Mouse (Mus musculus) adrenal gland, adult (tissue): ENCODE measurements at regions not wholly inside any gene's neighbourhood (a gene's known extent, or its start where the extent isn't known, plus 50 kb on each side); places are given as distances from the start of the nearest gene placed in this dataset.

ENCODE experiments used
- DNase-seq, 2 experiments: peaks; one replicate each; pipeline ENCODE4 v3.0.0; 2022 to 2023; ENCODE audit warnings: low spot score in 1 of 2; ENCODE audit not compliant: inconsistent age in 2 of 2

DNA sequence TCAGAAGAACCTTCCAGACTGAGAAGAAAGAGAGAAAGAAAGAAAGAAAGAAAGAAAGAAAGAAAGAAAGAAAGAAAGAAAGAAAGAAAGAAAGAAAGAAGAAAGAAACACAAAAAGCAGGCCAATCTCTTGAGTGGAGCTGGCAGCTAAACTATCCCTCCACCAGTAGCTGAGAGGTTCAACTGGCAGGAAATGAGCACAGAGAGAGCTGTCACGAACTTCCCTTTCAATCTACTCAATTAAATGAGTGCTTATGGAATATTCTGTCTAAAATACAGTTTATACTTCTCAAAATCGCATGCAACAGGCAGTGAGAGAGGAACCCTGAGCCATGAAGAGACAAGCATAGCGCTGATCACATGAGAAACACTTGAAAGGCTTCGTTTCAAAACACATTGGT, 168.5 kb upstream of the Klf3 start:
- DNase-seq: no peak

DNA sequence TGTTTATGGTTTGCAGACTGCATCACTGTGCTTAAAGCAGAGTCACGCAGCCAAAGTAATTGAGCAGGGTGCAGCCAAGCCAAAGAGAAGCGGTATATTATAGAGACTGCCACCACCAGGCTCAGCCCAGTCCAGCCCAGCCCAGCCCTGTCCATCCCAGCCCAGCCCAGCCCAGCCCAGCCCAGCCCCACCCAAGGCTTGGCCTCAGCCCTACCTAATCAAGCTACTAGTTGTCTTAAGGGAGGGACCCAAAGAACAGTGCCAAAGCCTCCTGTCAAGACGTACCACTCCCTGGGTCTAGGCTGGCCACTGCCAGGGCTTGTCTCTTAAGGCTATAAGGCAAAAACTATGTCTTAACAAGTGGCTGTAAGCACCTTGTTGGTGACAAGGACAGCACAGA, 166.9 kb upstream of the Klf3 start:
- DNase-seq: no peak

GRCm38 (mm10) chr5:64643584-64643983, 159.6 kb upstream of the Klf3 start:
- DNase-seq: no peak

DNA sequence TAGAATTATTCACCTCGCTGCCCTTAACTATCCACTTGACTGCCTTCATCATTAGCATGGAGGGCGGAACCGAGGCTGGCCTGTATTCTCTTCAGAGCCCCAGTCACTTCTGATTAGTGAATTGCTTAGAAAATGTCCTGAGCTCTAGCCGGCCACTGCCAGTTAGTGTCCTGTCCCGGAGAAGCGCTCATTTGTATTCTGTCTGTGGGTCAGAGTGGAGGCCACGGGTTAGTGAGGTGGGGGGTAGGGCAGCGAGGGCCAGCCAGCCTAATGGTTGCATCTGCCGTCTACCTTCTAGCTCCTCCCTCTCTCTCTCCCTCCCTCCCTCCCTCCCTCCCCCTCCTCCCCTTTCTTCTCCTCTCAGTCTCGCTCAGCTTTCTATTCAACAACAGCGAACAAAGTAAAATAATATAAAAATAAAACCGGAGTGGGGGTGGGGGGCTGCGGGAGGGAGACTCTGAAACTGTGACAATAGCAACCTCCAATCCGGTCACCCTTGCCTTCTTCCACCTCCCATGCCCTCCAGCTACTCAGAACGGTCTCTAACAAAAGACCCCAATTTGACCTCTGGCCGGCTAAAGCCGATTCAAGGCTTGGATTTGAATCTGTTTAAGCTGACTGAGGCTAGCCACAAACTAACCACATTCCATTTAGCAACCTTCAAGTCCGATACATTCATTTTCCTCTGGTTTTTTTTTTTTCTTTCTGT, 155.6 kb upstream of the Klf3 start:
- peak; percentile 62 to 79 for DNase-seq

- peak in 1 of 2 experiments; percentile 46 for DNase-seq
Observed at GRCm38 (mm10) chr5:64648492-64648891, 154.7 kb upstream of the Klf3 start.

GRCm38 (mm10) chr5:64651407-64651806, 151.8 kb upstream of the Klf3 start:
- DNase-seq: peak; percentile 82 to 88

GRCm38 (mm10) chr5:64653764-64654163, 149.4 kb upstream of the Klf3 start:
- no peak for DNase-seq

- DNase-seq: no peak
Observed at GRCm38 (mm10) chr5:64655286-64655685, 147.9 kb upstream of the Klf3 start.

- no peak for DNase-seq
Observed at GRCm38 (mm10) chr5:64661959-64662358, 141.2 kb upstream of the Klf3 start.

GRCm38 (mm10) chr5:64662476-64662875, 140.7 kb upstream of the Klf3 start:
- no peak for DNase-seq

GRCm38 (mm10) chr5:64663766-64664165, 139.4 kb upstream of the Klf3 start:
- no peak for DNase-seq

GRCm38 (mm10) chr5:64665064-64665463, 138.1 kb upstream of the Klf3 start:
- no peak for DNase-seq

DNA sequence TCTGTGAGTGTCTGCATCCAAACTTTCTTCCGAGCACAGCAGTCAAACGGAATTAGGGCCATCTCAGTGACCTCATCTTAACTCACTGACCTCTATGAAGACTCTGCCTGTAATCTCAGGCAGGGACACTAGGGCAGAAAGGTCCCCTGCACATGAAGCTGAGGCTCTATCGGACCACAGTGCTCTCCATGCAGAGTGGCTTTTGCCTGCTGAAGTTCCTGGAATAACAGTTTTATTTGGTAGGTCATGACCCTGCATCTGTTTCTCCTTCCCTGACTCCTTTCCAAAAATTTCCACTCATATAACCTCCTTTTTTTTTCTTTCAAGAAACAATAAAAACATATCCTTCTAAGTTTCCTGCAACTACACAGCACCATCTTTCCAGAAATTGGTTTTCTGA, 136.9 kb upstream of the Klf3 start:
- no peak for DNase-seq

GRCm38 (mm10) chr5:64667053-64667452, 136.1 kb upstream of the Klf3 start:
- no peak for DNase-seq

GRCm38 (mm10) chr5:64673861-64674260, 129.3 kb upstream of the Klf3 start:
- no peak for DNase-seq

GRCm38 (mm10) chr5:64676214-64676945, 126.8 kb upstream of the Klf3 start:
- DNase-seq: no peak

DNA sequence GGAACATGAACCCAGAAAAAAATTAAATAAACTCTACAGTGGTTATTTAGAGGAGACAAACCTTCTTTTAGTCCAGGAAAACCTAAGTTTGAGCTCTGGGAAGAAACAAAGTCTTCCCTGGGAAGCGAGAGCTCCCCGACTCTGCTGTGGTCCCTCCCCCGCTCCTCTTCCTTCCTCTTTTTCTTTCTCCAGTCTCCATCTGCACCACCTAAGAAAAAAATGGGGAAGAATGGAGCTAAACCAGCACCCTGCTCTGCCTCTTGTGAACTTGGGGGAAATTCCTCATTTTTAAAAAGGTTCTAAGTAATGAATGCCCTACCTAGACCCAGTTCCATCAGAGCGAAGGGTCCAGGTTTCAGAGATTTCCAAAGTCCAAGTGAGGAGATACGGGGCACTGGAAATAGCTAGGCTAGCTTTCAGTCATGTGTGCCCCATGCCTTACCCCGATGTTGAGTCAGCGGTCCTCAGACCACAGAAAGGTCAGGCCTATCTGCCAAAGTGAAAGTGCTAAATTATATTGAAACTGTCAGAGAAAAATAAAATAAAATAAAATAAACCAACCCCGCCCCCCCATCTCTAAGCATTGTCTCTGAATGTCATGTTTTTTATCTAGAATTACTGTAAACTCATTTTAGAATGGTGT, 126.1 kb upstream of the Klf3 start:
- DNase-seq: peak in 1 of 2 experiments; percentile 24

- no peak for DNase-seq
Observed at GRCm38 (mm10) chr5:64678706-64679105, 124.5 kb upstream of the Klf3 start.

DNA sequence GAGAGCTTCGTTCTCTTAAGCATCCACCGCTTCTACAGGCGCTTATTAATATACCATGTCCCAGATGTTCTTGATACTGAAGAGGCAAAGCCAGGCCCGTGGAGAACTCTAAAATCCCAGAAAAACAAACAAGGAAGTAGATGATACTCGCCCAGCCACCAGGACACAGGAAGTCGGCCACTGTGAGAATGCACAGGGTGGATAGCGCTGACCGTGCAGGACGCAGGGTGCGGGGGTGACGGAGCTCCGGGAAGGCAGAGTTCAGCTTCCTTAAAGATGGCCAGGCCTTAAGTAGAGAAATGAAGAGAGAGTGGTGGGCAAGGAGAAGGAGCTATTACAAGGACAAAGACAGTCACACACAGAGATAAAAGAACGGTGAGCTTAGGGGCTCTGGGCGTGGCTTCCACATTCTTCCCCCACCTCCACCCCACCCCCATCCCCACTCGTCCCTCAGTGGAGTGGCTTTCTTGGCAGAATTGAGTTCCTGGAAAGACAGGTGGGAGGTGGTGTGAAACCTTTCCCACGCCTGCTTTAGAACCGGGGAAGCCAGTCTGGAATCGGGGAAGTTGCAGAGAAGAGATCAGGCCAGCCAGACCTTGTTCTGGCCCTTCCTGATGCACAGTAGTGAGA, 123.1 kb upstream of the Klf3 start:
- peak; percentile 28 to 46 for DNase-seq

- DNase-seq: no peak
Observed at GRCm38 (mm10) chr5:64681161-64681560, 122.0 kb upstream of the Klf3 start.

DNA sequence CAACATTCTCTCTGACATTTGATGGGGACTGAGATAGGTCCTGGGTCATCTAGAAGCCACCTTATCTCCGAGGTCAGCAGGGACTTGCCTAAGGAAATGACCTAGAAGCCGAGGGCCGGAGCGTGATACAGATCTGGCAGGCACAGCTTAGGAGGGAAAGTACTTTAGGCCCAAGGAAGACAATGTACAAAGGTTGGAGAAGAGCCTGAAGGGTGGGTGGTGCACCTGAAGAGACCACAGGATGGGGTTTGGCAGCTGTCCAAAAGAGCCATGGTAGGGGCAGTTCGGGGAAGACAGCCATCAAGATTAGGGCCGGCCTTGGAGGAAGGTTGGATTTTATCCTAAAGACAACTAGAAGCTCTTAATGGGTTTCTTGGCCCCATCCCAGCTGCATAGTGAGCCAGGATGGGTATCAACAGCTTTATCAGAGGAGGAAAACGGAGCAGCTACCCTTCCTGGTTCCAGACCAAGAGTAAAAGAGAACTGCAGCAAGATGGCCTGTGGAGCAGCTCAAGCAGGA, 120.8 kb upstream of the Klf3 start:
- peak; percentile 51 to 76 for DNase-seq
